Mouse (Mus musculus): Measurements from ENCODE around the gene Olfr918. TPM values are rescaled to one million over a fixed set of nuclear protein-coding genes. Genes with fewer than 3 reads are reported as not detected.
A peak's percentile ranks its signal among the peaks of the same experiment; 100 is the strongest.

Olfr918 gene
- not detected for total RNA-seq (2021)
- long read RNA-seq, experiment 1 = 0 reads
- long read RNA-seq, experiment 2 = 0 reads

DNA sequence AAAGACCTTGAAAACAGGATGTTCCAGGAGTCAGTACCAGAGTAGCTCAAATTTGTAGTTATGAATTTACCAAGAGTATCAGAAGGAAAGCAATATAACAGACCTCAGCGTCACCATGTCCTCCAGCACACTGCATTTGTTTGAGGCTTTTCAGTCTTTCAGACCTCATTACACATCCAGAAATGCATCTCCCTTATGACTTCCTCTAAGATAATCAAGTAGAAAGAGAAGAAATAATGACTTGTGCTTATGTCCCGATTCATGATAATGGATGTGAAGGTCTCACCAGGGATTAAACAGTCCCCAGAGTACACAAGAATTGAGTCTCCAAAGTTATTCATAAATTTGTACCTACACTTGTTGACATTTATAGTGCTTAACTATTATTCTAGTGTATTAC lies at the start of gene Olfr918:
Olfr918 (minus strand) TSS at position 101 of the 400 bp plus-strand sequence.
- DNase-seq = no peak

DNA sequence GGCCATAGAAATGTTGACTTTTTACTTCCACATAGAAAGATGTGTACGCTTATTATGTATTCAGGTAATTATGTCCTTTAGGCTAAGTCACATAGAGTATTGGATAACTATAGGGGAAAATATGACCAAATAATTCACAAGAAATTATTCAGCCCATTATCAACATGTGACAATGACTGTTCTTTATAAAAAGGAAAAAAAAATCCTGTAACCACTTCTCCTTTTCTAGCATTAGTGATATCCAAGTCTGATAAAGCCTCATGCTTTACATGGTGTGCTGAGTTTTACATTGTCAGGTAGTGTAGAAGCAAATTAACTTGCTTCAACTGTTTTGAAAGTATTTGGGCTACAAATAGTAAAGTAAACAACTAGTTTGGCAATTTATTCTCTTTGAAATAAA lies 49.6 kb upstream of the Olfr918 start:
- intact Hi-C loops (cut with DNase I; ENCODE audit: low total_unique reads) = no loop called here
- DNase-seq = no peak

More for the DNA sequence above, at the start of gene Olfr918:
- intact Hi-C loops (cut with DNase I; ENCODE audit: low total_unique reads) = no loop called here

DNA sequence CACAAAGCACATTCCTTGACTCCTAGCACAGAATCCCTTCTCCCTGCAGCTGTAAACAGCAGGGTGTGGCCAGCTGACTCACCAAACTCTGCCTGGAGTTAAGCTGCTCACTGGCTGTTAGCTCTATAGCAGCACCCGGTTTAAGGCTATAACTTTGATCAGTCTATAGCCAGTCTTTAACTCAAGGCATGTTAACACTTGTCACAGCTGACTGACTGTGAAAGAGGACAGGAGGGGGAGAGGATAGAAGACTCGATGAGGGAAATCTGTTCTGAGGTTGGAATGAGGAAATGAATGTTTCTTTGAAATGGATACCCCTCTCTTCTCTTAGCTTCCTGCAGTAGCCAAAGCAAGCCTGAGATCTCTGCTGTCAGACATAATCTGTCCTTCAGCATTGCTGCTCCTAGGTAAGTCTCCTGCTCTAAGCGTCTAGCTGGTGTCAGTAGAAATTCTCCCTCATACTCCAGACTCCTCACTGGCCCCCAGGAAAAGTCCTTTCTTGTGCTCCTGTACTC lies 44.6 kb upstream of the Olfr918 start:
- peak; percentile 7 for DNase-seq
- intact Hi-C loops (cut with DNase I; ENCODE audit: low total_unique reads) = no loop called here

DNA sequence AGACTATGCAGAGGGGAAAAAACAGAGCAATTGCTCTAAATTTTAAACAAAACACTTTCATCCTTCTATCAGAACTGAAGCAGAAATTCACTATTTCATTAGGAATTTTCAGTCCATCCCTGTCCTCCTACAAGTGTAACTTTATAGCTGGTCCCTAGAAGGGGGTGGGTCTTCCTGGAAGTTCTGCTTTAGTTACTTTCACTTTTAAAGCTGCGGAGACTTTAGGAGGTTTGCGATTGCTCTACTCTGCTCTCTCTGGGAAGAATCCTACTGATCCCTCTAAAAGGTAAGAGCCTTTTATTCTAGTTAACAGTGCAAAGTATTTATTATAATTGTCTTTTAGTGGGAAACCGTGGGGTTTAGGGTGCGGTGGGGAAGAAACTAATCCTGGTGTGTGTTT lies 43.7 kb upstream of the Olfr918 start, which contains the start of gene Vwa5a:
Vwa5a (plus strand) TSS at position 167 of the 400 bp plus-strand sequence.
- DNase-seq = no peak

DNA sequence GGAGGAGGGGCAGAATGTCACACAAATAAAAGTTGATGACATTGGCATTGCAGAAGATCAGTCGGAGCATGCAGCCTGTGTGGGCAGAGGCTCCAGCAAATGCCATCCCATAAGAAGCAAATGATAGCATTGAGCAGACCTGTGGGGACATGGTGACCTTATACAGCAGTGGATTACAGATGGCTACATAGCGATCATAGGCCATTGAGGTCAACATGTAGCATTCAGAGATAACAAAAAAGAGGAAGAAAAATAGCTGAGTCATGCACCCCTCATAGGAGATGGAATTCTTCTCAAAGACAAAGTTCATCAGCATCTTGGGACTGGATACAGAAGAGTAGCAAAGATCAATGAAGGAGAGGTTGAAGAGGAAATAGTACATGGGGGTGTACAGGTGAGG lies 1.5 kb downstream of the Olfr918 start:
- intact Hi-C loops (cut with DNase I; ENCODE audit: low total_unique reads) = no loop called here
- DNase-seq = no peak

More for the DNA sequence above, 43.7 kb upstream of the Olfr918 start, which contains the start of gene Vwa5a:
- intact Hi-C loops (cut with DNase I; ENCODE audit: low total_unique reads) = no loop called here

DNA sequence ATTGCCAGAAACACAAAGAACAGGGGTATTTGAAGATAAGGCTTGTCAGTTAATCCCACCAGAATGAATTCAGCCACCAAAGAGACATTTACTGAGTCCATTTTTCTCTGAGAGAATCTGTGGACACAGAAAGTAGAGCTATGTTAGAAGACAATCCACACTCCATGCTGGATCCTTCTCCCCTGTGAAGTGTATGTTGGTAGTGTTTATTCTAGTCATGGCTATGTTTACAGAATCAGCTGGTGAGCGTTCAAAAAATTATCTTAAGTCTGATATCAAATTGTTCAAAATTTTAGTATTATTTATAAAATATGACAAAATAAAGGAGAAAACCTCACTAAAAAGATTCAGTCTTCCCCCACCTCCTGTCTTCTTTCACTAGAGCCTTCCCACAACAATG lies 8.7 kb downstream of the Olfr918 start, which contains the start of gene Olfr917:
Olfr917 (minus strand) TSS at position 101 of the 400 bp plus-strand sequence.
- DNase-seq = no peak
- intact Hi-C loops (cut with DNase I; ENCODE audit: low total_unique reads) = no loop called here

DNA sequence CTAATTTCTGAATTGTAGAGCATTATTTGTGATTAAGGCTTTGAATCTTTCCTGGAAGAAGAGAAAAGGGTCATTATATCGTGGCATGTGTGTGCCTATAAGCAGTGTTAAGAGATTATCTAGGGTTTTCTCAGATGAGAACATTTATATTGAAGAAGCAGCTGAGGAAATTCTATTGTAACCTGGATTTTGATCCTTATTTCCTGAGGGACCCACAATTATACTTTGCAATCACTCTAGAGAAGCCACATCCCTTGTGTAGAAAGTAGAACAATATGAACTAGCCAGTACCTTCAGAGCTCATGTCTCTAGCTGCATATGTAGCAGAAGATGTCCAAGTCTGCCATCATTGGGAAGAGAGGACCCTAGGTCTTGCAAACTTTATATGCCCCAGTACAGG lies 14.6 kb downstream of the Olfr918 start, which contains the start of gene Olfr916:
Olfr916 (minus strand) TSS at position 101 of the 400 bp plus-strand sequence.
- intact Hi-C loops (cut with DNase I; ENCODE audit: low total_unique reads) = no loop called here
- DNase-seq = no peak

DNA sequence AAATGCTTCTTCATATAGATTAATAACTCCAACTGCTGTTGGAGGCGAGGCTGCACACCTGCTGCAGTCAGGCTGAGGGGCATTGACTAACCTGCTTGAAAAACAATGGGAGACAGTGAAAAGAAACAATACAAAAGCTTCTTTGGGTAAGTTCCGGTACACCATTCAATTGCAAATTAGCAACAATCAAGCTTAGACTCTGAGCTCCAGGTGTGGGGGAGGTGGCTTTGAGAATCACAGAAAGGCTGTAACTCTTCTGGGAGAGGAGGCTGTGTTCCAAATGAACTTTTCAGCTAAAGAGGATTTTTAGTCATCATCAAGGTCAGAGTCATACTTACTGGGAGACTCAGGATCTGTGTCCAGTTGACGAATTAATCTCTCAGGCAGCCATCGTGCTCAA lies 42.0 kb downstream of the Olfr918 start:
- no peak for DNase-seq
- intact Hi-C loops (cut with DNase I; ENCODE audit: low total_unique reads) = no loop called here

Other genes starting within 250 kb of the Olfr918 start
- gene Olfr901, start 245.1 kb downstream of the Olfr918 start, total RNA-seq (2021) = not detected
- not detected for gene Olfr902, start 226.9 kb downstream of the Olfr918 start, total RNA-seq (2021)
- gene Olfr904, start 211.5 kb downstream of the Olfr918 start, total RNA-seq (2021) = not detected
- not detected for gene Olfr905, start 203.5 kb downstream of the Olfr918 start, total RNA-seq (2021)
- not detected for gene Olfr906, start 187.5 kb downstream of the Olfr918 start, total RNA-seq (2021)
- gene Olfr907, start 178.8 kb downstream of the Olfr918 start, total RNA-seq (2021) = not detected
- gene Olfr911-ps1, start 153.0 kb downstream of the Olfr918 start, total RNA-seq (2021) = not detected
- not detected for gene Olfr910, start 136.8 kb downstream of the Olfr918 start, total RNA-seq (2021)
- gene Olfr912, start 94.4 kb downstream of the Olfr918 start, total RNA-seq (2021) = not detected
- gene Olfr913, start 81.8 kb downstream of the Olfr918 start, total RNA-seq (2021) = not detected
- not detected for gene Olfr914, start 69.5 kb downstream of the Olfr918 start, total RNA-seq (2021)
- gene Olfr916, start 14.7 kb downstream of the Olfr918 start, total RNA-seq (2021) = not detected
- not detected for gene Olfr917, start 8.8 kb downstream of the Olfr918 start, total RNA-seq (2021)
- gene Olfr919, start 29.1 kb upstream of the Olfr918 start, total RNA-seq (2021) = not detected
- gene Vwa5a, start 43.7 kb upstream of the Olfr918 start, total RNA-seq (2021) = 10 to 100 TPM; 16.3 to 17.0 TPM
- gene Olfr920, start 77.7 kb upstream of the Olfr918 start, total RNA-seq (2021) = under 1 TPM; 0.04 to 0.06 TPM
- not detected for gene Olfr921, start 98.5 kb upstream of the Olfr918 start, total RNA-seq (2021)
- not detected for gene Olfr922, start 140.0 kb upstream of the Olfr918 start, total RNA-seq (2021)
- gene Olfr923, start 151.9 kb upstream of the Olfr918 start, total RNA-seq (2021) = not detected
- not detected for gene Olfr924, start 169.8 kb upstream of the Olfr918 start, total RNA-seq (2021)
- gene Olfr26, start 180.5 kb upstream of the Olfr918 start, total RNA-seq (2021) = not detected
- gene Olfr926, start 202.5 kb upstream of the Olfr918 start, total RNA-seq (2021) = not detected